Mouse (Mus musculus): Measurements from ENCODE around the gene Rgp1. TPM values are rescaled to one million over a fixed set of nuclear protein-coding genes. Genes with fewer than 3 reads are reported as not detected.
A peak's percentile ranks its signal among the peaks of the same experiment; 100 is the strongest.

Gene Rgp1
- polyA plus RNA-seq, 1 experiment from 2014 or later: 25.1 TPM

DNA sequence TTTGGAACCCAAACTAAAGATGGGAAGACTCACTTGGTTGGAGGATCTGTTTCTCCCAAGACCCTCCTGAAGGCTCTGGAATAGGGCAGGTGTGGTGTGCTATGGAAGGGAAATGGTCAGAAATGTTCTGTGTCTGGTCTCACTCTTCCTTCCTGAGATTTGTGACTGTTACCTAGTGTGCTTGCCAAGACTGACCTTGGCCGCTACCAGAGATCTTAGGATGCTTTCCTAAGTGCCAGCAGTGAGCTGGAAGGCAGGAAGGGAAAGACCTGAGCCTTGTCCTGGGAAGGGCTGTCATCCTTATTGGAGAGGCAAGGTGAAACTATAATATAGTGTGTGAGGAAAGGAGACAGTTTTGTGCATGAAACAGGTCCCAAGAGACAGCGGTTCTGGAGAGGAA is 55.2 kb downstream of the Rgp1 start:
- H3K36me3 ChIP-seq (ENCODE audit: control insufficient read depth, insufficient read depth, low read length): no peaks in the 10 kb centered on the region
- H3K9ac ChIP-seq (ENCODE audit: low read depth, low read length): no peak overlapping the region
- ATAC-seq (ENCODE audit: low read depth) (no peak), DNase-seq (ENCODE audit: low spot score) (no peak)
- 98% methylated on average over 2 of the region's 2 CpGs for WGBS
- H3K4me3 ChIP-seq (ENCODE audit: low read depth, low read length): no peak overlapping the region
- H3K4me1 ChIP-seq (ENCODE audit: control insufficient read depth, insufficient read depth, low read length): peaks cover 31% of the 10 kb centered on the region
- no peaks in the 10 kb centered on the region for H3K9me3 ChIP-seq (ENCODE audit: control insufficient read depth, low read length)
- no peaks in the 10 kb centered on the region for H3K27me3 ChIP-seq (replicated peaks; ENCODE audit: control insufficient read depth, insufficient read depth, low read length)
- H3K4me2 ChIP-seq (ENCODE audit: low read depth, low read length): peak overlapping the region; percentile 89
- no peak overlapping the region for H3K27ac ChIP-seq (replicated peaks; ENCODE audit: low read depth, low read length)

DNA sequence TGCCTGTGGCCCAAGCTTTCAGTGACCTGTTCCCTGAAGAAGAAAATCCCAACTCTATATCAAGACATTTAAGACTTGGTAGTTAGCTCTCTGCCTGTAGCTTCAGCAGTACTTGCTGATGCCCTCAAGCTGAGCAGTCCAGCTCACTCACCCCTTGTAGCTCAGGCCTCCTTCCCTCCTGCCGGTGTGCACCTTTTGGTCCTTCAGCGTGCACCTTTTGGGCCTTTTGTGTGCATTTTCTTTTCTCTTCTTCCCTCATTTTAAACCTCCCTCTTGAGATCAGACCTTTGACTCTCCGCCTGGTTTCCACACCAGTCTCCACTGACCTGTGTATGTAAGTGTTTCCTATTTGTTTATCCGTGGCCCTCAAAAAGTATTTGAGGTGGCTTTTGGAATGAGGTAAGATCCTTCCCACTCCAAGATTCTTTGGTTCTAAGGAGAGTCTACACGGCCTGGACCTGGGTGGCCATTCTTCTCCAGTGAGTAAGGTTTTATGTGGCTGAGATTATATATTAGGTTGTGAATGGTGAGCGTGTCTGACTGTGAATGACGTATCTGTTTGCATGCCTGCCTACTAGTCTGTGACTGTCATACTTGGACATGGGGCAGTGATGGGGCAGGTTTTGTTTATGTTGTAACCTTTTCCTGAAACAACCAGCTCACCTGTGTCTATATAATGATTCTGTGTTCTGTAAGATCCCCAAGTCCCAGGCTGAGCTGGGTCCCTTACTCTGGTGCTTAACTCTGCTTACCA is 56.3 kb downstream of the Rgp1 start:
- Histone ChIP-seq H3K4me3 (ENCODE audit: low read depth, low read length) (no peak overlapping the region), H3K27me3 (replicated peaks; ENCODE audit: control insufficient read depth, insufficient read depth, low read length) (no peaks in the 10 kb centered on the region), H3K9ac (ENCODE audit: low read depth, low read length) (no peak overlapping the region), H3K36me3 (ENCODE audit: control insufficient read depth, insufficient read depth, low read length) (no peaks in the 10 kb centered on the region), H3K4me1 (ENCODE audit: control insufficient read depth, insufficient read depth, low read length) (peaks cover 31% of the 10 kb centered on the region), H3K27ac (replicated peaks; ENCODE audit: low read depth, low read length) (no peak overlapping the region), H3K4me2 (ENCODE audit: low read depth, low read length) (no peak overlapping the region), H3K9me3 (ENCODE audit: control insufficient read depth, low read length) (no peaks in the 10 kb centered on the region)
- DNase-seq (ENCODE audit: low spot score) (no peak), ATAC-seq (ENCODE audit: low read depth) (no peak)
- WGBS: 85% methylated on average over 7 of the region's 7 CpGs

DNA sequence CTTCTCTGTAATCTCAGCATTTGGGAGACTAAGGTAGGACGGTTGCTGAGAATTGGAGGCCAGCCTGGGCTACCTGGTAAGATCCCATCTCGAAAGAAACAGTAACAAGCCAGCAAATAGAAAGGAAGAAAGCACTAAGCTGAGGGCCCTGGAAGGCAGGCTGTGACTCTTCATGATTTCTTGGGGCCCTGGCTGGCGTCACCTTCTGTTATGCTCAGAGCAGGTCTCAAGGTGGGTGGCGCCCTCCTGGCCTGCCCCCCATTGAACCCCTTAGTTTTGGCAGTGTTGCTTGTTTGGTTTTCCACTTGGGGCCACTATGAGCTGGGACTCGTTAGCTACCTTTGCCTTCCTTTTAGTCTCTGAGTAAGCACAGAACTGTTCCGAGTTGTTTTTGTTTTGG is 58.2 kb downstream of the Rgp1 start:
- DNase-seq (ENCODE audit: low spot score) (no peak), ATAC-seq (ENCODE audit: low read depth) (no peak)
- H3K9me3 ChIP-seq (ENCODE audit: control insufficient read depth, low read length): no peaks in the 10 kb centered on the region
- WGBS: 77% methylated on average over 6 of the region's 6 CpGs
- no peaks in the 10 kb centered on the region for H3K36me3 ChIP-seq (ENCODE audit: control insufficient read depth, insufficient read depth, low read length)
- no peak overlapping the region for H3K4me3 ChIP-seq (ENCODE audit: low read depth, low read length)
- no peak overlapping the region for H3K27ac ChIP-seq (replicated peaks; ENCODE audit: low read depth, low read length)
- no peak overlapping the region for H3K4me2 ChIP-seq (ENCODE audit: low read depth, low read length)
- peaks cover 22% of the 10 kb centered on the region for H3K4me1 ChIP-seq (ENCODE audit: control insufficient read depth, insufficient read depth, low read length)
- H3K9ac ChIP-seq (ENCODE audit: low read depth, low read length): no peak overlapping the region
- H3K27me3 ChIP-seq (replicated peaks; ENCODE audit: control insufficient read depth, insufficient read depth, low read length): no peaks in the 10 kb centered on the region

Small RNA genes within 50 kb of the gene (microRNA-seq; reads per million reads assigned to microRNA genes)
- gene Gm25262 (ENCODE audit: borderline number of aligned reads): not detected

Other genes with a start within 250 kb of the Rgp1 start
- gene Rusc2, start 196.7 kb upstream of the Rgp1 start, polyA plus RNA-seq (2014; fragmentation: Nextera tagmentation; extraction: Ambion mirVana): 11.3 and 11.5 TPM in 2 replicates
- 0.22 and 0.33 TPM in 2 replicates for gene Fam166b, start 149.6 kb upstream of the Rgp1 start, polyA plus RNA-seq (2014; fragmentation: Nextera tagmentation; extraction: Ambion mirVana)
- 13.2 and 14.8 TPM in 2 replicates for gene Tesk1, start 136.8 kb upstream of the Rgp1 start, polyA plus RNA-seq (2014; fragmentation: Nextera tagmentation; extraction: Ambion mirVana)
- 2.9 and 3.9 TPM in 2 replicates for gene Cd72, start 124.1 kb upstream of the Rgp1 start, polyA plus RNA-seq (2014; fragmentation: Nextera tagmentation; extraction: Ambion mirVana)
- gene Sit1, start 95.0 kb upstream of the Rgp1 start, polyA plus RNA-seq (2014; fragmentation: Nextera tagmentation; extraction: Ambion mirVana): not detected in 2 replicates
- gene Ccdc107, start 85.8 kb upstream of the Rgp1 start, polyA plus RNA-seq (2014; fragmentation: Nextera tagmentation; extraction: Ambion mirVana): 64.5 and 68.2 TPM in 2 replicates
- gene Arhgef39, start 79.0 kb upstream of the Rgp1 start, polyA plus RNA-seq (2014; fragmentation: Nextera tagmentation; extraction: Ambion mirVana): 22.3 and 29.5 TPM in 2 replicates
- gene Car9, start 71.7 kb upstream of the Rgp1 start, polyA plus RNA-seq (2014; fragmentation: Nextera tagmentation; extraction: Ambion mirVana): 0.43 and 1.1 TPM in 2 replicates
- gene Tpm2, start 55.0 kb upstream of the Rgp1 start, polyA plus RNA-seq (2014; fragmentation: Nextera tagmentation; extraction: Ambion mirVana): 811 and 1,069 TPM in 2 replicates
- 79.6 and 83.0 TPM in 2 replicates for gene Creb3, start 16.4 kb upstream of the Rgp1 start, polyA plus RNA-seq (2014; fragmentation: Nextera tagmentation; extraction: Ambion mirVana)
- 67.8 and 70.2 TPM in 2 replicates for gene Tln1, start 16.0 kb upstream of the Rgp1 start, polyA plus RNA-seq (2014; fragmentation: Nextera tagmentation; extraction: Ambion mirVana)
- 15.1 and 19.1 TPM in 2 replicates for gene Gba2, start 158 bp downstream of the Rgp1 start, polyA plus RNA-seq (2014; fragmentation: Nextera tagmentation; extraction: Ambion mirVana)
- 1.3 and 1.5 TPM in 2 replicates for gene Msmp, start 5.8 kb downstream of the Rgp1 start, polyA plus RNA-seq (2014; fragmentation: Nextera tagmentation; extraction: Ambion mirVana)
- gene Npr2, start 53.2 kb downstream of the Rgp1 start, polyA plus RNA-seq (2014; fragmentation: Nextera tagmentation; extraction: Ambion mirVana): 23.0 and 24.6 TPM in 2 replicates
- 1.5 and 4.0 TPM in 2 replicates for gene Spag8, start 74.9 kb downstream of the Rgp1 start, polyA plus RNA-seq (2014; fragmentation: Nextera tagmentation; extraction: Ambion mirVana)
- 80.2 and 86.2 TPM in 2 replicates for gene Hint2, start 77.8 kb downstream of the Rgp1 start, polyA plus RNA-seq (2014; fragmentation: Nextera tagmentation; extraction: Ambion mirVana)
- 2.7 and 3.4 TPM in 2 replicates for gene Tmem8b, start 90.3 kb downstream of the Rgp1 start, polyA plus RNA-seq (2014; fragmentation: Nextera tagmentation; extraction: Ambion mirVana)
- gene Fam221b, start 90.4 kb downstream of the Rgp1 start, polyA plus RNA-seq (2014; fragmentation: Nextera tagmentation; extraction: Ambion mirVana): 3.9 and 4.3 TPM in 2 replicates
- gene Olfr70, start 122.1 kb downstream of the Rgp1 start, polyA plus RNA-seq (2014; fragmentation: Nextera tagmentation; extraction: Ambion mirVana): not detected in 2 replicates
- gene Olfr71, start 131.5 kb downstream of the Rgp1 start, polyA plus RNA-seq (2014; fragmentation: Nextera tagmentation; extraction: Ambion mirVana): 0.10 and 0.37 TPM in 2 replicates
- gene Hrct1, start 148.5 kb downstream of the Rgp1 start, polyA plus RNA-seq (2014; fragmentation: Nextera tagmentation; extraction: Ambion mirVana): 1.4 and 2.1 TPM in 2 replicates
- gene Spaar, start 151.3 kb downstream of the Rgp1 start, polyA plus RNA-seq (2014; fragmentation: Nextera tagmentation; extraction: Ambion mirVana): 0.04 and 0.05 TPM in 2 replicates
- gene Olfr159, start 192.3 kb downstream of the Rgp1 start, polyA plus RNA-seq (2014; fragmentation: Nextera tagmentation; extraction: Ambion mirVana): not detected in 2 replicates
- not detected in 2 replicates for gene Olfr156, start 245.2 kb downstream of the Rgp1 start, polyA plus RNA-seq (2014; fragmentation: Nextera tagmentation; extraction: Ambion mirVana)